Mouse (Mus musculus): ENCODE data around the gene Klk6.

Klk6 gene

GRCm38 (mm10) chr7:43821581-43821980 lies 2.7 kb upstream of the Klk6 start:
- DNase-seq (ENCODE audit: low read depth, low spot score), result no peak

- DNase-seq (ENCODE audit: low read depth, low spot score), result no peak
Measured at GRCm38 (mm10) chr7:43826056-43826455, 1.8 kb downstream of the Klk6 start.

- no peak for DNase-seq (ENCODE audit: low read depth, low spot score)
Measured at GRCm38 (mm10) chr7:43827706-43828105, 3.4 kb downstream of the Klk6 start.

DNA sequence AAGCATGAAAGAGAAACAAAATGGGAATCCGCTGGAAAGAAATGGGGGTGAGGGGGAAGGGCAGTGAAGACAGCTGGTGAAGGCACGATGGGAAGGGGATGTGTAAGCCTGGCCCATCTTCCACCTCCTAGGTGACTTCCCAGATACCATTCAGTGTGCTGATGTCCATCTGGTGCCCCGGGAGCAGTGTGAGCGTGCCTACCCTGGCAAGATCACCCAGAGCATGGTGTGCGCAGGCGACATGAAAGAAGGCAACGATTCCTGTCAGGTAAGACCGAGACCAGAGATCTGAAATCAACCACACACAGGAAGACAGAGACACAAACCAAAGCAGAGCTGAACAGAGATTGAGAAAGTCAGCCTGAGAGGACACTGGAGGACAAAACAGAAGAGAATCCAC lies 4.7 kb downstream of the Klk6 start:
- no peak for DNase-seq (ENCODE audit: low read depth, low spot score)

DNA sequence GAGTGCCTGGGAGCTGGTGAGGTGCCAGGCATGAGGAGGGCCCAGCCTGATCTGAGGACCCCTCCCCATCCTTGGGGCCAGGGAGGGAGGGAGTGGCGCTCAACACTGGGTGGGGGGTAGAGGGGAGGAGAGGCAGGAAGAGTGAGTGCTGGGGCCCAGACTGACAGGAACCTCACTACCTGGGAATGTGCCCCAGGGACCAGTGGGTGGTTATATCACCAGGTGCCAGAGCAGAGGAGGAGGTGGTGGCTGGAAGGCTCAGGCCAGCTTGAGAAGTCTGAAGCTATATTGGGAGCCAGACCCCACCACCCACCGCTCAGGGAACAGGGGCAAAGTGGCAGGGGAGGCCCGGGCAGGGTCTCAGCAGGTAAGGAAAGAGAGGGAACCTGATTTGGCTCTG lies 17.4 kb downstream of the Klk6 start, which contains the start of gene Klk5:
Gene Klk5 (plus strand): TSS at position 271 of the 400 bp plus-strand sequence.
- no peak for DNase-seq (ENCODE audit: low read depth, low spot score)

DNA sequence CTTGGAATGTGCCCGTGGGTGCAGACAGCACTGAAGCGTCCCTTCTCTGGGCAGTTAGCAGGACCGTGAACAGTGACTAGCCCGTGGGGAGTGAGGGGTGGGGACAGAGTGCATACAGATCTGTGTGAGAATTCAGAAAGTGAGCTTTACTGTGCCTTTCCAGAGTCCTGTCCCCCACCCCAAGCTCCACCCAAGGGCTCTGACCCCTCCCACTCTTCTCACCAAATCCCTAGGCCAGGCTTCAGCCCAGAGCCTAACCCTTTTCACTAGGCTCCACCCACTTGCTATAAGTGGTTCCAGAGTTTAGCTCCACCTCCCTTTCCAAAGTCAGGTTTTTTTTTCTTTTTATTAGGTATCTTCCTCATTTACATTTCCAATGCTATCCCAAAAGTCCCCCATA lies 19.5 kb downstream of the Klk6 start:
- DNase-seq (ENCODE audit: low read depth, low spot score), result no peak

DNA sequence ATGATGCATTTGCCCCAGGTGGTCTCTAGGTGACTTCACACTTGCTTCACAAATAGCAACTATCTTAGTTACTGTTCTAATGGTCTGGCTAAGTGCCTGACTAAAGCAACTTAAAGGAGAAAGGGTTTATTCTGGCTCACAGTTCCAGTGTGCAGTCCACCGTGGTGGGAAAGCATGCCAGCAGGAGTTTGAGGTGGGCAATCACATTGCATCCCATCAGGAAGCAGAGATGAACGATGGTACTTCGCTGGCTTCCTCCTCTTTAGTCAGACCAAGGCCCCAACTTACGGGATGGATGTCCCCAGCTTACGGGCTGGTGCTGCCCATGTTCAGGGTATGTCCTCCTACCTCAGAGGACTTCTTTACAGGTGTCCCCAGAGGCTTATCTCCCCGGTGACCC lies 27.3 kb downstream of the Klk6 start:
- DNase-seq (ENCODE audit: low read depth, low spot score), result no peak

DNA sequence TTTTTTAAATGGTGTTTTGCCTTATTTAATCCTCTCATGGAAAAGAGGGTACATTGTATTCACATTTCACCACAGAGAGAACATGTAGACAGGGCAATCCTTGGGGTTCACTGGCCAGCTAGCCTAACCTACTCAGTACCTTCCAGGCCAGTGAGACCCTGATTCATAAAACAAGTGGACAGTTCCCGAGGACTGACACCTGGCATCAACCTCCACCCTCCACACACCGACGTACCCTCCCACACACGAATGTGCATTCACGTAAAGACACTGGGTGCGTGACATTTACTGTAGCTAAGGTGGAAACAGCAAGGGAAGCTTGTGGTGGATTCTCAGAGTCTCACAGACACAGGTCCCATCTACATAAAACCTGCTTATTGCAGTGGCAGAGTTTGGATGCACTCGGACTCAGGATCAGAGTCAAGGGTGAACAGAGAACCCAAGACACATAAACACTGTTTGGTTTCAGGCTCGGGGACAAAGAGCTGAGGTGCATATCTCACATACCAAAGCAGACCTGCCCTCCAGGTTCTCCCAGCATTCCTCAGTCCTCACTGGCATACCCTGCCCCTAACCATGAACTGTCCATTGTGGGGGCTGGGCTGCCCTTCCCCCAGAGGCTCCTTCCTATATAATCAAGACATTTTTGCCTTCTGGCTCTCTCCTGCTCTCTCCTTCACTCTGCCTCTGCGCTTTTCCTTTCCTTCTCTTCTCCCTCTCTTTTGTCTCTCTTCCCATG lies 30.5 kb downstream of the Klk6 start:
- no peak for DNase-seq (ENCODE audit: low read depth, low spot score)

DNA sequence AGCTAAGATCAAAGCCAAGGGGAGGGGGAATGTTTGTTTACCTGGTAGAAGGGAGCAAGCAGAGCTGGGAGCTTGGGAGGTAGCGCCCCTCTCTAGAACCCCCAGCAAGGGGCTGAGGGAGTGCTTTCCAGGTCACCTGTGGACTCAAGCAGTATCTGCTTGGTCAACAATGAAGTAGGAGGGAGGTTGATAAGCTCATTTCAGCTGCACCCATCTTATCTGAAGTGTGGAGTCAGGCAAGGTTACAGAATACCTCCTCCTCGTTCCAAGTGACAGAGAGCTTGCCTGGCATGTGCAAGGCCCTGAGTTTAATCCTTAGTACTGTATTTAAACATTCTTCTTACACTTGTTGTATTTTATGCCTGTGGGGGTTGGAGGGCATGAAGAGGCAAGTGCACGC lies 31.4 kb downstream of the Klk6 start:
- DNase-seq (ENCODE audit: low read depth, low spot score), result no peak

DNA sequence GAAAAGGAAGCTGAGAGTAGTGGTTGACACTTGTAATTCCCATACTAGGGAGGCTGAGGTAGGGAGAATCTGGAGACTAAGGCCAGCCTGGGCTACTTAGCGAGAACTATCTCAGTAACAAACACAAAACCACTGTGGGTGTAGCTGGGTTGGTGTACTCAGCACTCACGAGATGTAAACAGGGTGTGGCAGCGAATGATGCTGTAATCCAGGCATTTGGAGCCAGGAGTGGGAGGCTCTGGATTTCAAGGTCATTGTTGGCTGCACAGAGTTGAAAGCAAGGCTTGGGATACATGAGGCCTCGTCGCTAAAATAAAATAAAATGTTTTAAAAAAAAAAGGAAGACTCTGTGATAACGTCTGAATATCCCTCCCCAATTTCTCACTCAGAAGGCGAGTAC lies 32.0 kb downstream of the Klk6 start:
- no peak for DNase-seq (ENCODE audit: low read depth, low spot score)

DNA sequence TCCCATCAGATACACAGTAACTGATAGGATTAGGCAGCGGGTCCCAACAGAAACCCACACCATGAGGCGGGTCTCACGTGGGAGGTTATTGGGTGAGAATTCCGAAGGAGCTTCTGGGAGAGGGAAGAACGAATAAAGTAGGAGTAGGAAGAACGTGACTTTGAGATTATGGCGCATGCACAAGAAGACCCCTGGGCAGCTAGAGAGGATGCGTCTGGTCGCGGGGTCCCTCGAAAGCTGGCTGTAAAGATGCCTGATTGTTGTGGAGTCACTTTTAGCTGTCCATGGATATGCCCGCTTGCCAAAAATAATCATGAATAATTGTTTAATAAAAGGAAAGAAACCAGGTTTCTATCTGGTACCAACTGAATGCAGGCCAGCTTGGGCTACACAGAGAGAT lies 33.2 kb downstream of the Klk6 start:
- no peak for DNase-seq (ENCODE audit: low read depth, low spot score)

DNA sequence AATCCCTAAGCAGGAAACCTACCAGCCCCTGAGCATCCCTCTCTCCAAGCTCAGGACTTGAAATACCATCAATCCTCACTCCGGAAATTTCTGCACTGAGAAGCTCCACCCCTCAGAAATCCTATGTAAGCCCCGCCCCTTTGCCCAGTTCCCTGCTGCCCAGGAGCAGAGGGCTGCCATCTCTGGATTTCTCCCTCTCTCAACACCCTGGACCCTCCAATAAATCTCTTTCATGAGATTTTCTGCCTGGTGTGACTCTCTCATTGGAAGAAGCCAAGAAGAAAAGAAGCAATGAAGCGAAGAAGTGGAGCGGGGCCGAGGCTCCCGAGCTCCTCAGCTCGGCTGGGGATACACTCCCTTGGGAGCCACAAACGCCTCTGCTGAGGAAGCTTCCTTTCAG lies 36.1 kb downstream of the Klk6 start:
- DNase-seq (ENCODE audit: low read depth, low spot score), result no peak

GRCm38 (mm10) chr7:43873237-43873636 lies 48.9 kb downstream of the Klk6 start:
- no peak for DNase-seq (ENCODE audit: low read depth, low spot score)

- no peak for DNase-seq (ENCODE audit: low read depth, low spot score)
Measured at GRCm38 (mm10) chr7:43873674-43874073, 49.4 kb downstream of the Klk6 start.

DNA sequence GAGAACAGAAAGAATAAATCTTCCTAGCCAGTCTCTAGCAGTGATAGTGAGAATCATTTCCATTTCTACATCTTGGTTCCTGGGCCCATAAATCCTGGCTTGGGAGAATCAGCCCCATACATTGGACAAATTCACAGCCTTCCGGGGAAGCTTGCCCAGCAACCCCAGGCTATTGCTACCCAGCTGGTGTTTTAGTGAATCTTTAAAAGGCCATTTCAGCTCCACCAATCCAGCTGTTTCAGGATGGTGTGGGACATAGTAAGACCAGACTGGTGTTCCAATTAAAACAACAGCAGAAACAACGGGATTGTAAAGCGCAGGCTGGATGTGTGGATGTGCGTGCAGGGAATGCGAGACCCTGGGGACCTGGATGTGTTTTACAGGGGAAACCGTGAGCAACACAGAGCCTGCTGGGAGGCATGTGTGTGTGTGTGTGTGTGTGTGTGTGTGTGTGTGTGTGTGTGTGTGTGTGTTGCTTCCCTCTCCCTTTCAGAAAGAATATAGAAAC lies 50.6 kb downstream of the Klk6 start:
- no peak for DNase-seq (ENCODE audit: low read depth, low spot score)

- DNase-seq (ENCODE audit: low read depth, low spot score), result no peak
Measured at GRCm38 (mm10) chr7:43876444-43876843, 52.1 kb downstream of the Klk6 start.

DNA sequence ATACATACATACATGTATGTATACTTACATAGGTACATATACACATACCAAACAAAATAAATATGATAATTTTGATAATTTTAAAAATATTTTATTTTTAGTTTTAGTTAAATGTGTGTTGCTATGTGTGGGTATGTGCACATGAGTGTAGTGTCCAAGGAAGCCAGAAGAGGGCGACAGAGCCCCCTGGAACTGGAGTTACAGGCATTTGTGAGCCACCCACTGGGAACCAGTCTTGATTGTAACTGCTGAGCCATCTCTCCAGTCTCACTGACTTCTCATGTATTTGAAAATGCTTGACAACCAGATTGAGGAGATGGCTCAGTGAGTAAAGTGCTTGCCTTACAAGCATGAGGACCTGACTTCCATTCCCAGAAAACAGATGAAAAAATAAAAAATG lies 54.0 kb downstream of the Klk6 start:
- DNase-seq (ENCODE audit: low read depth, low spot score), result no peak

GRCm38 (mm10) chr7:43880912-43881311 lies 56.6 kb downstream of the Klk6 start, which contains the start of gene Klk4:
Gene Klk4 (plus strand): TSS chr7:43881160.
- no peak for DNase-seq (ENCODE audit: low read depth, low spot score)

All from CD4-positive helper T cell, adult 2 months (primary cell).